Mouse (Mus musculus): Measurements from ENCODE around the gene Hrasls5.

GRCm38 (mm10) chr19:7672033-7672432, 59.7 kb downstream of the Hrasls5 start:
- TF ChIP-seq CTCF (IDR thresholded peaks at IDR 0.05; ENCODE audit: control insufficient read depth, insufficient read depth, low read length) (no peak), POLR2A (IDR thresholded peaks at IDR 0.05; ENCODE audit: borderline replicate concordance, control insufficient read depth, low read depth, low read length) (no peak)

All from bone marrow, adult 2 months (tissue).